Mouse (Mus musculus) liver, postnatal 0 days (tissue): ENCODE data around the gene Srsf2. TPM values are rescaled to one million over a fixed set of nuclear protein-coding genes. Genes with fewer than 3 reads are reported as not detected.
A peak's percentile ranks its signal among the peaks of the same experiment; 100 is the strongest.

Experiments used
- ATAC-seq: fragments of 200-750 bp; cut with Nextera tagmentation; 2 replicates; pipeline ENCODE4 v1.8.0; 2017; ENCODE audit warnings: mild to moderate bottlenecking, moderate library complexity
- DNase-seq: peaks from one replicate; pipeline ENCODE4 v3.0.0-alpha.2; 2016
- H3K27ac ChIP-seq: fragments of 300-500 bp; sonication (generic); 2 replicates; pipeline ENCODE4 v1.5.1; 2014; ENCODE audit warnings: antibody characterized with exemption, moderate library complexity, mild to moderate bottlenecking, low read depth
- H3K27me3 ChIP-seq: fragments of 300-500 bp; sonication (generic); 2 replicates; pipeline ENCODE4 v1.6.1; 2014; ENCODE audit warnings: low read length, control low read depth, mixed read lengths; ENCODE audit not compliant: insufficient read depth
- H3K36me3 ChIP-seq: fragments of 300-500 bp; sonication (generic); replicated peaks from 2 replicates; pipeline ENCODE4 v1.6.1; 2014; ENCODE audit warnings: mild to moderate bottlenecking, control low read depth, low read length, moderate library complexity, mixed read lengths; ENCODE audit not compliant: insufficient read depth
- H3K4me1 ChIP-seq: fragments of 300-500 bp; sonication (generic); 2 replicates; pipeline ENCODE4 v1.6.1; 2014; ENCODE audit warnings: antibody characterized with exemption, mild to moderate bottlenecking, control low read depth; ENCODE audit not compliant: insufficient read depth
- H3K4me2 ChIP-seq: fragments of 300-500 bp; sonication (generic); 2 replicates; pipeline ENCODE4 v1.6.1; 2014; ENCODE audit warnings: low read depth, mild to moderate bottlenecking, low read length, moderate library complexity, mixed read lengths
- H3K4me3 ChIP-seq: fragments of 300-500 bp; sonication (generic); 2 replicates; pipeline ENCODE4 v1.5.1; 2014; ENCODE audit warnings: low read depth, low read length
- H3K9ac ChIP-seq: fragments of 300-500 bp; sonication (generic); replicated peaks from 2 replicates; pipeline ENCODE4 v1.6.1; 2014; ENCODE audit warnings: mild to moderate bottlenecking, moderate library complexity
- H3K9me3 ChIP-seq: fragments of 300-500 bp; sonication (generic); 2 replicates; pipeline ENCODE4 v1.6.1; 2016; ENCODE audit warnings: mild to moderate bottlenecking, control low read depth, low read length, mixed read lengths
- CTCF ChIP-seq: sonication (generic); IDR thresholded peaks from 2 replicates; pipeline ENCODE4 v1.5.1; 2016; ENCODE audit warnings: antibody characterized with exemption, low read depth
- EP300 ChIP-seq: IDR thresholded peaks from 2 replicates; pipeline ENCODE4 v1.6.1; 2016; ENCODE audit warnings: antibody characterized with exemption, low read depth, mild to moderate bottlenecking
- WGBS: fragments of 180-500 bp; shearing (Covaris S2); extraction: QIAGEN DNeasy Blood & Tissue Kit; methylation state at CpG from one replicate; pipeline ENCODE4 v1.1.7; 2014; ENCODE audit not compliant: insufficient replicate concordance; 5-methylcytosine and 5-hydroxymethylcytosine counted together
- polyA plus RNA-seq: library from polyadenylated mRNA; unstranded; fragments of >200 nt; fragmentation: Nextera tagmentation; extraction: Ambion mirVana; gene quantifications from 2 replicates; pipeline ENCODE4 v1.2.1, GENCODE M21; 2015

The Srsf2 gene
- polyA plus RNA-seq, 1 experiment from 2014 or later: 302 TPM

GRCm38 (mm10) chr11:116808811-116809395 lies 44.0 kb downstream of the Srsf2 start:
- Histone ChIP-seq H3K27ac (no peak overlapping the region), H3K36me3 (no peaks in the 10 kb centered on the region), H3K27me3 (no peaks in the 10 kb centered on the region), H3K4me2 (no peak overlapping the region), H3K9me3 (no peaks in the 10 kb centered on the region), H3K4me3 (no peak overlapping the region), H3K4me1 (peaks cover 4% of the 10 kb centered on the region; the same call in 1 of the 2 replicates), H3K9ac (no peak overlapping the region)
- TF ChIP-seq CTCF: no peak
- TF ChIP-seq EP300: no peak
- ATAC-seq (no peak), DNase-seq (no peak)
- WGBS: 80% methylated on average over 11 of the region's 11 CpGs

- ATAC-seq (peak; percentile 21; the same call in 1 of the 2 replicates), DNase-seq (peak; percentile 84)
- WGBS: 32% methylated on average over 7 of the region's 7 CpGs
- TF ChIP-seq CTCF: peak; percentile 91
- no peak for TF ChIP-seq EP300
- peaks cover 4% of the 10 kb centered on the region; the same call in 1 of the 2 replicates for H3K4me1 ChIP-seq
- no peaks in the 10 kb centered on the region for H3K36me3 ChIP-seq
- H3K4me3 ChIP-seq: no peak overlapping the region
- no peak overlapping the region for H3K4me2 ChIP-seq
- H3K27ac ChIP-seq: no peak overlapping the region
- no peaks in the 10 kb centered on the region for H3K9me3 ChIP-seq
- no peaks in the 10 kb centered on the region for H3K27me3 ChIP-seq
- no peak overlapping the region for H3K9ac ChIP-seq
Observed at GRCm38 (mm10) chr11:116807938-116808606, 44.8 kb downstream of the Srsf2 start.

DNA sequence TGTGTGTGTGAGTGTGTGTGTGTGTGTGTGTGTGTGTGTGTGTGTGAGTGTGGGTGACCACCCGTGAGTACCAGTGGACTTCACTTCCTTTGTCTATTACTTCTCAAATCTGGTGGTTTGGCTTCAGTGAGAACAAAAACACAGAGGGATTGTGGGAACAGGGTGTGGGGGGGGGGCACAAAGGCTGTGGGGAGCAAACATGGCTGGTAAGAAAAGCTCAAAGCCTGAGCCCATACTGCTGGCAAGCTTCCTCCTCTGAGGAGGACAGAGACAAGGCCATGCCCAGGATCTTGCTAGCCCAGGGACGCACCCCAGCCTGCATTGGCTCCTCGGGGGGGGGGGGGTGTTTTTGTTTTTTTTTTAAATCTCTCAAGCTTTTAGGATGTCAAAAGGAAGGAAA lies 45.4 kb downstream of the Srsf2 start:
- no peak for TF ChIP-seq EP300
- TF ChIP-seq CTCF: no peak
- Histone ChIP-seq H3K9me3 (no peaks in the 10 kb centered on the region), H3K27me3 (no peaks in the 10 kb centered on the region), H3K27ac (no peak overlapping the region), H3K4me2 (no peak overlapping the region), H3K9ac (no peak overlapping the region), H3K4me3 (no peak overlapping the region), H3K4me1 (peaks cover 4% of the 10 kb centered on the region; the same call in 1 of the 2 replicates), H3K36me3 (no peaks in the 10 kb centered on the region)
- no peak for DNase-seq
- ATAC-seq: no peak
- 54% methylated on average over 3 of the region's 3 CpGs for WGBS

DNA sequence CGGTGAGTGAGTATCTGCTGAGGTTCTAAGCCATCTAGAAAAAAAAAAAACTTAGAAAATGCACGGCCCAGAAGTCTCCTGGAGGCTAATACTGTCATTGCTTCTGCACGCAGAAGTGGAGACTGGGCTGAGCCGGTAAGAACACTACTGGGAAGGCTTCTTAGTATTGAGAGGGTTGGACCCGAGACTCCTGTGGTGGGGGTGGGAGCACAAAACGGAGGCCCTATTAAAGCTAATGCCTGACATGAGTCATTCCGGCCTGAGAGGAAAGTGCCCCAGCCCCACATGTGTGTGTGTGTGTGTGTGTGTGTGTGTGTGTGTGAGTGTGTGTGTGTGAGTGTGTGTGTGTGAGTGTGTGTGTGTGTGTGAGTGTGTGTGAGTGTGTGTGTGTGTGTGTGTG lies 45.8 kb downstream of the Srsf2 start:
- no peak for ATAC-seq
- no peak overlapping the region for H3K4me2 ChIP-seq
- no peak overlapping the region for H3K9ac ChIP-seq
- no peaks in the 10 kb centered on the region for H3K27me3 ChIP-seq
- H3K4me1 ChIP-seq: peaks cover 4% of the 10 kb centered on the region; the same call in 1 of the 2 replicates
- TF ChIP-seq EP300 (no peak), CTCF (no peak)
- no peak overlapping the region for H3K4me3 ChIP-seq
- no peak overlapping the region for H3K27ac ChIP-seq
- whole genome bisulfite sequencing: 61% methylated on average over 7 of the region's 7 CpGs
- no peaks in the 10 kb centered on the region for H3K9me3 ChIP-seq
- H3K36me3 ChIP-seq: no peaks in the 10 kb centered on the region
- DNase-seq: no peak

- WGBS: 70% methylated on average over 15 of the region's 15 CpGs
- no peak for ATAC-seq
- Histone ChIP-seq H3K36me3 (no peaks in the 10 kb centered on the region), H3K9ac (no peak overlapping the region), H3K27me3 (no peaks in the 10 kb centered on the region), H3K4me3 (no peak overlapping the region), H3K9me3 (no peaks in the 10 kb centered on the region), H3K27ac (no peak overlapping the region), H3K4me2 (no peak overlapping the region), H3K4me1 (0 out of 2 replicates have a peak, but pooled peaks cover under 1% of the 10 kb centered on the region)
- TF ChIP-seq CTCF (no peak), EP300 (no peak)
- no peak for DNase-seq
Observed at GRCm38 (mm10) chr11:116806136-116807071, 46.5 kb downstream of the Srsf2 start.

GRCm38 (mm10) chr11:116802709-116803108 lies 50.2 kb downstream of the Srsf2 start:
- no peaks in the 10 kb centered on the region for H3K4me1 ChIP-seq
- DNase-seq (no peak), ATAC-seq (no peak)
- no peaks in the 10 kb centered on the region for H3K27me3 ChIP-seq
- H3K4me3 ChIP-seq: no peak overlapping the region
- no peak overlapping the region for H3K9ac ChIP-seq
- H3K4me2 ChIP-seq: no peak overlapping the region
- no peaks in the 10 kb centered on the region for H3K9me3 ChIP-seq
- no peak overlapping the region for H3K27ac ChIP-seq
- TF ChIP-seq EP300 (no peak), CTCF (no peak)
- 71% methylated on average over 5 of the region's 5 CpGs for WGBS
- H3K36me3 ChIP-seq: no peaks in the 10 kb centered on the region
